In the genomic region with DNA sequence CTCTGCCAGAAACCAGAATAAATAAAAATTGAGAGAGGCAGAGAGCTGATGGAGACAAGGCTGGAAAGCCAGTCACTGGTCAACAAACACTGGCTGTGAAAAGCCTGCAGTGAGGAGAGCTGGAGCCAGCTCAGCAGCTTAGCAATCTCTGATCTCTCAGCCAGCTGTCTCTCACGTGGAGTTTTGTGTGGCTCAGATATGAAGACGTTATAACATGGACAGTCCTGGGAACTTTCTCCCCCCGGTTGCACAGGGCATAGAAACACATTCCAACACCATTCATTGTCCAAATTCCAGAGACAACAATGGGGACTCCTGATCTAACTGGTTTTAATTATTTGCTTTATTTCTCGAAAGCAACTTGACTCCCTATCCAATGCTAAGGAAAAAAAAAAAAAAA, we compare ENCODE assay signal across 8 mouse cellular contexts. TPM values are rescaled to one million over a fixed set of nuclear protein-coding genes. Genes with fewer than 3 reads are reported as not detected.
DNase-seq lines count a peak whose midpoint lies in the region; ATAC-seq lines count a peak whose summit lies in the region.
"Had no signal": no experiment of that assay in that cellular context is flagged by ENCODE, and none has a peak within 500 bp of the region (broad histone marks: within the 10 kb centered on the region; RNA-seq: fewer than 3 reads in every experiment).

No protein-coding gene starts in this region.

- DNase-seq in left cerebral cortex, postnatal 4 days = peak; percentile 29
- no peak for DNase-seq in left cerebral cortex, postnatal 10 days (ENCODE audit: extremely low spot score in 1 of 2, low spot score in 2 of 2)
- DNase-seq in limb, embryonic 11.5 days (ENCODE audit: low spot score) = peak; percentile 26
- peak; percentile 46 for DNase-seq in retina, embryonic 14.5 days (ENCODE audit: low spot score)
- no peak for DNase-seq in spleen, adult 12 weeks (ENCODE audit: low spot score)

- intact Hi-C loops in left cerebral cortex, postnatal 4 days (cut with DNase I) = loop anchor here (10.0 kb wide), 2 partner anchors 194 to 474 kb away; no protein-coding TSS in a partner anchor
- intact Hi-C loops in left cerebral cortex, postnatal 10 days (cut with DNase I) = no loop called here

- H3K4me2 ChIP-seq in embryonic facial prominence, embryonic 15.5 days (replicated peaks) = peak overlapping the region; percentile 96; the same call in 1 of the 2 replicates
- H3K4me2 ChIP-seq in limb, embryonic 11.5 days (ENCODE audit: low read depth, severe bottlenecking) = no peak overlapping the region
- no peak overlapping the region for H3K4me2 ChIP-seq in intestine, embryonic 16.5 days (ENCODE audit: low read depth, low read length)

- no peak overlapping the region for H3K9ac ChIP-seq in embryonic facial prominence, embryonic 15.5 days
- no peak overlapping the region for H3K9ac ChIP-seq in limb, embryonic 11.5 days (ENCODE audit: low read length)
- no peak overlapping the region for H3K9ac ChIP-seq in intestine, embryonic 16.5 days (ENCODE audit: low read depth, low read length)

- peaks cover 16% of the 10 kb centered on the region for H3K27me3 ChIP-seq in embryonic facial prominence, embryonic 15.5 days
- H3K27me3 ChIP-seq in limb, embryonic 11.5 days (ENCODE audit: control insufficient read depth, insufficient read depth, low read length) = no peaks in the 10 kb centered on the region
- H3K27me3 ChIP-seq in intestine, embryonic 16.5 days (replicated peaks; ENCODE audit: control insufficient read depth, insufficient read depth, low read length) = peaks cover 28% of the 10 kb centered on the region

- peaks cover 32% of the 10 kb centered on the region for H3K4me1 ChIP-seq in embryonic facial prominence, embryonic 15.5 days
- H3K4me1 ChIP-seq in limb, embryonic 11.5 days (ENCODE audit: control insufficient read depth, insufficient read depth, low read length) = peaks cover 10% of the 10 kb centered on the region; the same call in 1 of the 2 replicates
- peaks cover 12% of the 10 kb centered on the region; the same call in 1 of the 2 replicates for H3K4me1 ChIP-seq in intestine, embryonic 16.5 days (ENCODE audit: control insufficient read depth, insufficient read depth, low read length)

- 10% methylated on average over 4 of the region's 4 CpGs for WGBS in embryonic facial prominence, embryonic 15.5 days
- WGBS in limb, embryonic 11.5 days = 13% methylated on average over 4 of the region's 4 CpGs
- WGBS in intestine, embryonic 16.5 days = 21% methylated on average over 4 of the region's 4 CpGs

- no peak overlapping the region for H3K27ac ChIP-seq in embryonic facial prominence, embryonic 15.5 days (replicated peaks)
- H3K27ac ChIP-seq in limb, embryonic 11.5 days (replicated peaks; ENCODE audit: low read depth, low read length) = no peak overlapping the region
- H3K27ac ChIP-seq in intestine, embryonic 16.5 days (ENCODE audit: low read length) = no peak overlapping the region

- H3K36me3 ChIP-seq in embryonic facial prominence, embryonic 15.5 days = no peaks in the 10 kb centered on the region
- H3K36me3 ChIP-seq in limb, embryonic 11.5 days (ENCODE audit: control insufficient read depth, insufficient read depth, low read length) = no peaks in the 10 kb centered on the region
- no peaks in the 10 kb centered on the region for H3K36me3 ChIP-seq in intestine, embryonic 16.5 days (ENCODE audit: control insufficient read depth, insufficient read depth, low read length)

- no peak overlapping the region for H3K4me3 ChIP-seq in embryonic facial prominence, embryonic 15.5 days (replicated peaks)
- H3K4me3 ChIP-seq in limb, embryonic 11.5 days (ENCODE audit: low read depth, low read length) = no peak overlapping the region
- no peak overlapping the region for H3K4me3 ChIP-seq in intestine, embryonic 16.5 days (ENCODE audit: low read length)
- H3K4me3 ChIP-seq: megakaryocyte, embryonic 14.5 days had no signal

- no peak for ATAC-seq in embryonic facial prominence, embryonic 15.5 days (ENCODE audit: insufficient number of reproducible peaks, low FRiP score, low TSS enrichment, low read depth)
- ATAC-seq in limb, embryonic 11.5 days (ENCODE audit: insufficient number of reproducible peaks, low FRiP score, low TSS enrichment, low read depth) = no peak
- ATAC-seq in intestine, embryonic 16.5 days = no peak

- no peaks in the 10 kb centered on the region for H3K9me3 ChIP-seq in embryonic facial prominence, embryonic 15.5 days (replicated peaks)
- H3K9me3 ChIP-seq in limb, embryonic 11.5 days (ENCODE audit: control insufficient read depth, low read length) = no peaks in the 10 kb centered on the region
- no peaks in the 10 kb centered on the region for H3K9me3 ChIP-seq in intestine, embryonic 16.5 days (ENCODE audit: control insufficient read depth, low read length)
- H3K9me3 ChIP-seq: megakaryocyte, embryonic 14.5 days had no signal

RNA-seq across cellular contexts. Expression of a gene that starts 2.2 kb away (rescaled TPM):
- total RNA-seq in left cerebral cortex, postnatal 4 days (2021) = 10 to 100 TPM; 70.5 to 72.7 TPM
- total RNA-seq in left cerebral cortex, postnatal 10 days (2021) = 10 to 100 TPM; 60.2 to 68.0 TPM
- 3.2 and 3.8 TPM in 2 replicates for polyA plus RNA-seq in embryonic facial prominence, embryonic 15.5 days (2015; fragmentation: Nextera tagmentation; extraction: Ambion mirVana)
- 3.4 and 4.0 TPM in 2 replicates for polyA plus RNA-seq in limb, embryonic 11.5 days (2014; fragmentation: Nextera tagmentation; extraction: Ambion mirVana)
- polyA plus RNA-seq in intestine, embryonic 16.5 days (2015; fragmentation: Nextera tagmentation; extraction: Ambion mirVana) = 0.23 and 0.44 TPM in 2 replicates

Comparison
In these comparisons a context has a peak if more than half of its experiments do, and no peak if none do; other contexts are left out.
1. DNase-seq: peak in left cerebral cortex, postnatal 4 days (single experiment), limb, embryonic 11.5 days (single experiment) and retina, embryonic 14.5 days (single experiment); none in left cerebral cortex, postnatal 10 days (0 of 2) and spleen, adult 12 weeks (single experiment).